Mouse (Mus musculus) forebrain, embryonic 11.5 days (tissue): ENCODE measurements around the gene Car3. TPM values are rescaled to one million over a fixed set of nuclear protein-coding genes. Genes with fewer than 3 reads are reported as not detected.

ENCODE experiments used
- ATAC-seq: fragments of 200-750 bp; cut with Nextera tagmentation; replicated peaks from 2 replicates; pipeline ENCODE4 v1.8.0; 2017; ENCODE audit warnings: moderate TSS enrichment; ENCODE audit not compliant: low FRiP score
- DNase-seq: peaks from one replicate; pipeline ENCODE4 v3.0.0-alpha.2; 2017; ENCODE audit warnings: low spot score
- H3K27ac ChIP-seq: fragments of 300-500 bp; sonication (generic); 2 replicates; pipeline ENCODE4 v1.5.1; 2014; ENCODE audit warnings: low read depth, low read length
- H3K27me3 ChIP-seq: fragments of 300-500 bp; sonication (generic); 2 replicates; pipeline ENCODE4 v1.6.1; 2014; ENCODE audit warnings: mild to moderate bottlenecking, low read length, mixed read lengths; ENCODE audit not compliant: control insufficient read depth, insufficient read depth
- H3K36me3 ChIP-seq: fragments of 300-500 bp; sonication (generic); 2 replicates; pipeline ENCODE4 v1.6.1; 2014; ENCODE audit warnings: mild to moderate bottlenecking, low read length, moderate library complexity, mixed read lengths; ENCODE audit not compliant: control insufficient read depth, insufficient read depth
- H3K4me1 ChIP-seq: fragments of 300-500 bp; sonication (generic); replicated peaks from 2 replicates; pipeline ENCODE4 v1.6.1; 2014; ENCODE audit warnings: low read length, mixed read lengths; ENCODE audit not compliant: control insufficient read depth, insufficient read depth
- H3K4me2 ChIP-seq: fragments of 300-500 bp; sonication (generic); 2 replicates; pipeline ENCODE4 v1.6.1; 2014; ENCODE audit warnings: low read depth, mild to moderate bottlenecking, low read length, moderate library complexity, mixed read lengths; ENCODE audit not compliant: severe bottlenecking
- H3K4me3 ChIP-seq: fragments of 300-500 bp; sonication (generic); 2 replicates; pipeline ENCODE4 v1.5.1; 2014; ENCODE audit warnings: low read depth, low read length
- H3K9ac ChIP-seq: fragments of 300-500 bp; sonication (generic); 2 replicates; pipeline ENCODE4 v1.6.1; 2014; ENCODE audit warnings: low read length
- H3K9me3 ChIP-seq: fragments of 300-500 bp; sonication (generic); 2 replicates; pipeline ENCODE4 v1.6.1; 2016; ENCODE audit warnings: low read length, mixed read lengths; ENCODE audit not compliant: control insufficient read depth
- WGBS: fragments of 180-500 bp; shearing (Covaris S2); extraction: QIAGEN DNeasy Blood & Tissue Kit; methylation state at CpG from one replicate; pipeline ENCODE4 v1.1.7; 2014; 5-methylcytosine and 5-hydroxymethylcytosine counted together
- polyA plus RNA-seq: library from polyadenylated mRNA; unstranded; fragments of >200 nt; fragmentation: Nextera tagmentation; extraction: Ambion mirVana; gene quantifications from 2 replicates; pipeline ENCODE4 v1.2.1, GENCODE M21; 2014

Car3 gene
- polyA plus RNA-seq, 1 experiment from 2014 or later: 1.6 TPM

GRCm38 (mm10) chr3:14848587-14849254 lies 14.6 kb upstream of the Car3 start:
- Histone ChIP-seq H3K4me2 (no peak overlapping the region), H3K4me1 (no peaks in the 10 kb centered on the region), H3K27me3 (no peaks in the 10 kb centered on the region), H3K27ac (no peak overlapping the region), H3K4me3 (no peak overlapping the region), H3K36me3 (no peaks in the 10 kb centered on the region), H3K9ac (no peak overlapping the region), H3K9me3 (no peaks in the 10 kb centered on the region)
- DNase-seq (no peak), ATAC-seq (no peak)
- WGBS: 92% methylated on average over 2 of the region's 2 CpGs

- H3K9ac ChIP-seq: no peak overlapping the region
- no peak overlapping the region for H3K27ac ChIP-seq
- no peak for DNase-seq
- H3K36me3 ChIP-seq: no peaks in the 10 kb centered on the region
- no peak for ATAC-seq
- H3K27me3 ChIP-seq: no peaks in the 10 kb centered on the region
- H3K4me1 ChIP-seq: no peaks in the 10 kb centered on the region
- no peak overlapping the region for H3K4me2 ChIP-seq
- no peaks in the 10 kb centered on the region for H3K9me3 ChIP-seq
- H3K4me3 ChIP-seq: no peak overlapping the region
- WGBS: 76% methylated on average over 5 of the region's 5 CpGs
These were observed 9.3 kb upstream of the Car3 start for GRCm38 (mm10) chr3:14853966-14854365.

GRCm38 (mm10) chr3:14854446-14854845 lies 8.9 kb upstream of the Car3 start:
- Histone ChIP-seq H3K9ac (no peak overlapping the region), H3K36me3 (no peaks in the 10 kb centered on the region), H3K27me3 (no peaks in the 10 kb centered on the region), H3K9me3 (no peaks in the 10 kb centered on the region), H3K27ac (no peak overlapping the region), H3K4me3 (no peak overlapping the region), H3K4me1 (no peaks in the 10 kb centered on the region), H3K4me2 (no peak overlapping the region)
- ATAC-seq (no peak), DNase-seq (no peak)
- WGBS: 69% methylated on average over 1 of the region's 1 CpGs

GRCm38 (mm10) chr3:14857874-14858273 lies 5.4 kb upstream of the Car3 start:
- no peak for DNase-seq

GRCm38 (mm10) chr3:14860291-14860690 lies 3.0 kb upstream of the Car3 start:
- peaks cover 2% of the 10 kb centered on the region; the same call in 1 of the 2 replicates for H3K4me1 ChIP-seq
- no peak overlapping the region for H3K4me3 ChIP-seq
- H3K27ac ChIP-seq: no peak overlapping the region
- H3K27me3 ChIP-seq: no peaks in the 10 kb centered on the region
- no peaks in the 10 kb centered on the region for H3K36me3 ChIP-seq
- no peak overlapping the region for H3K9ac ChIP-seq
- H3K9me3 ChIP-seq: no peaks in the 10 kb centered on the region
- 76% methylated on average over 3 of the region's 3 CpGs for WGBS
- H3K4me2 ChIP-seq: no peak overlapping the region
- no peak for DNase-seq
- no peak for ATAC-seq

More at GRCm38 (mm10) chr3:14857874-14858273, 5.4 kb upstream of the Car3 start:
- Histone ChIP-seq H3K27me3 (no peaks in the 10 kb centered on the region), H3K9ac (no peak overlapping the region), H3K4me3 (no peak overlapping the region), H3K27ac (no peak overlapping the region), H3K4me1 (no peaks in the 10 kb centered on the region; the same call in 1 of the 2 replicates), H3K4me2 (no peak overlapping the region), H3K36me3 (no peaks in the 10 kb centered on the region), H3K9me3 (no peaks in the 10 kb centered on the region)
- no peak for ATAC-seq
- WGBS: 91% methylated on average over 3 of the region's 3 CpGs

- 83% methylated on average over 1 of the region's 1 CpGs for WGBS
These were observed 2.1 kb upstream of the Car3 start for GRCm38 (mm10) chr3:14861165-14861564.

GRCm38 (mm10) chr3:14861787-14862186 lies 1.5 kb upstream of the Car3 start:
- no peak overlapping the region; the same call in 1 of the 2 replicates for H3K4me2 ChIP-seq
- ATAC-seq (no peak), DNase-seq (no peak)
- H3K4me1 ChIP-seq: peaks cover 2% of the 10 kb centered on the region; the same call in 1 of the 2 replicates
- no peaks in the 10 kb centered on the region for H3K36me3 ChIP-seq
- no peak overlapping the region for H3K4me3 ChIP-seq
- H3K27me3 ChIP-seq: no peaks in the 10 kb centered on the region
- WGBS: 18% methylated on average over 4 of the region's 4 CpGs
- no peak overlapping the region for H3K27ac ChIP-seq
- no peak overlapping the region for H3K9ac ChIP-seq
- no peaks in the 10 kb centered on the region for H3K9me3 ChIP-seq

More at GRCm38 (mm10) chr3:14861165-14861564, 2.1 kb upstream of the Car3 start:
- no peaks in the 10 kb centered on the region for H3K36me3 ChIP-seq
- H3K9ac ChIP-seq: no peak overlapping the region
- H3K4me1 ChIP-seq: peaks cover 2% of the 10 kb centered on the region; the same call in 1 of the 2 replicates
- H3K9me3 ChIP-seq: no peaks in the 10 kb centered on the region
- no peak overlapping the region for H3K4me3 ChIP-seq
- no peak overlapping the region for H3K27ac ChIP-seq
- DNase-seq (no peak), ATAC-seq (no peak)
- no peaks in the 10 kb centered on the region for H3K27me3 ChIP-seq
- no peak overlapping the region for H3K4me2 ChIP-seq

GRCm38 (mm10) chr3:14862654-14863021 lies 674 bp upstream of the Car3 start:
- H3K4me1 ChIP-seq: peaks cover 2% of the 10 kb centered on the region; the same call in 1 of the 2 replicates
- no peaks in the 10 kb centered on the region for H3K27me3 ChIP-seq
- DNase-seq (no peak), ATAC-seq (peak; percentile 83)
- H3K4me3 ChIP-seq: peak overlapping the region; percentile 36
- no peak overlapping the region for H3K27ac ChIP-seq
- H3K9me3 ChIP-seq: no peaks in the 10 kb centered on the region
- H3K36me3 ChIP-seq: no peaks in the 10 kb centered on the region
- peak overlapping the region; percentile 83 for H3K4me2 ChIP-seq
- 0% methylated on average over 9 of the region's 9 CpGs for WGBS
- peak overlapping the region; percentile 68 for H3K9ac ChIP-seq

- WGBS: 85% methylated on average over 2 of the region's 2 CpGs
- Histone ChIP-seq H3K4me2 (no peak overlapping the region), H3K4me3 (no peak overlapping the region), H3K27ac (no peak overlapping the region), H3K9ac (no peak overlapping the region), H3K4me1 (peaks cover 2% of the 10 kb centered on the region; the same call in 1 of the 2 replicates), H3K36me3 (no peaks in the 10 kb centered on the region), H3K9me3 (no peaks in the 10 kb centered on the region), H3K27me3 (no peaks in the 10 kb centered on the region)
- ATAC-seq (no peak), DNase-seq (no peak)
These were observed 610 bp downstream of the Car3 start for GRCm38 (mm10) chr3:14863922-14864321.
